Mouse (Mus musculus) CH12.LX (cell line): ENCODE data around the gene Nrf1. TPM values are rescaled to one million over a fixed set of nuclear protein-coding genes. Genes with fewer than 3 reads are reported as not detected.

Experiments used
- DNase-seq: peaks from one replicate; pipeline ENCODE4 v3.0.0-alpha.2; 2013; ENCODE audit errors: extremely low read depth
- H3K27ac ChIP-seq: 2 replicates; pipeline ENCODE4 v1.5.1; 2012; ENCODE audit warnings: low read depth, mild to moderate bottlenecking, control low read depth, moderate library complexity; ENCODE audit not compliant: insufficient read depth
- H3K27me3 ChIP-seq: replicated peaks from 2 replicates; pipeline ENCODE3; 2012; ENCODE audit warnings: inconsistent platforms
- H3K36me3 ChIP-seq, 2 experiments: replicated peaks in 1 of 2; 2 replicates each; pipeline versions ENCODE3 to v1.6.1; 2012; ENCODE audit warnings: inconsistent platforms in 1 of 2, low read length in 1 of 2, mild to moderate bottlenecking in 1 of 2, mixed read lengths in 1 of 2, moderate library complexity in 1 of 2; ENCODE audit not compliant: control insufficient read depth in 1 of 2, insufficient read depth in 1 of 2
- H3K4me1 ChIP-seq, 2 experiments: 2 replicates each; pipeline ENCODE4 v1.6.1; 2012; ENCODE audit warnings: inconsistent platforms in 1 of 2, moderate library complexity in 1 of 2; ENCODE audit not compliant: insufficient read depth in 2 of 2, control insufficient read depth in 1 of 2
- H3K4me2 ChIP-seq: 2 replicates; pipeline ENCODE4 v1.6.1; 2012; ENCODE audit warnings: low read depth, mild to moderate bottlenecking, control low read depth; ENCODE audit not compliant: poor library complexity, insufficient read depth, severe bottlenecking
- H3K4me3 ChIP-seq, 3 experiments: fragments of 150-350 bp in 1 of 3; sonication (generic) in 1 of 3; replicated peaks in 1 of 3; 2 replicates each; pipeline versions ENCODE3 to v1.5.1; 2011 to 2012; ENCODE audit warnings: low read depth in 2 of 3, low read length in 2 of 3, mild to moderate bottlenecking in 2 of 3, moderate library complexity in 2 of 3, control low read depth in 1 of 3, improper control_type of control experiment in 1 of 3, inconsistent platforms in 1 of 3, mixed read lengths in 1 of 3; ENCODE audit not compliant: poor library complexity in 1 of 3
- H3K79me2 ChIP-seq: replicated peaks from 2 replicates; pipeline ENCODE4 v1.6.1; 2012; ENCODE audit warnings: mild to moderate bottlenecking, moderate library complexity; ENCODE audit not compliant: control insufficient read depth, poor library complexity, insufficient read depth, severe bottlenecking; ENCODE audit errors: extremely low read depth
- H3K9ac ChIP-seq: 2 replicates; pipeline ENCODE4 v1.6.1; 2012; ENCODE audit warnings: low read depth, mild to moderate bottlenecking, control low read depth, moderate library complexity; ENCODE audit not compliant: insufficient read depth
- H3K9me3 ChIP-seq: replicated peaks from 2 replicates; pipeline ENCODE3; 2012; ENCODE audit warnings: low read length, inconsistent platforms, mixed read lengths
- BHLHE40 ChIP-seq: IDR thresholded peaks from 2 replicates; pipeline ENCODE4 v1.6.1; 2011; ENCODE audit warnings: mild to moderate bottlenecking, low read depth, low read length, improper control_type of control experiment
- CHD1 ChIP-seq: IDR thresholded peaks from 2 replicates; pipeline ENCODE4 v1.6.1; 2012; ENCODE audit warnings: low read depth, low read length, improper control_type of control experiment, inconsistent platforms
- CHD2 ChIP-seq: IDR thresholded peaks from 2 replicates; pipeline ENCODE4 v1.6.1; 2011; ENCODE audit warnings: low read length, improper control_type of control experiment
- CTCF ChIP-seq, 2 experiments: IDR thresholded peaks in 1 of 2; conservative IDR thresholded peaks in 1 of 2; 2 replicates each; pipeline ENCODE4 v1.5.1; 2011 to 2012; ENCODE audit warnings: low read depth in 2 of 2, low read length in 2 of 2, improper control_type of control experiment in 1 of 2, inconsistent platforms in 1 of 2, mild to moderate bottlenecking in 1 of 2, moderate library complexity in 1 of 2
- ELF1 ChIP-seq: IDR thresholded peaks from 2 replicates; pipeline ENCODE4 v1.6.1; 2014; ENCODE audit warnings: low read depth, mild to moderate bottlenecking, inconsistent platforms, low read length, improper control_type of control experiment
- EP300 ChIP-seq: IDR thresholded peaks from 2 replicates; pipeline ENCODE4 v1.6.1; 2011; ENCODE audit warnings: low read length, improper control_type of control experiment
- ETS1 ChIP-seq: conservative IDR thresholded peaks from 2 replicates; pipeline ENCODE4 v1.6.1; 2012; ENCODE audit warnings: low read depth, mild to moderate bottlenecking, inconsistent platforms, low read length, improper control_type of control experiment, moderate library complexity
- IRF4 ChIP-seq: IDR thresholded peaks from 2 replicates; pipeline ENCODE4 v1.6.1; 2014; ENCODE audit warnings: low read depth, mild to moderate bottlenecking, inconsistent platforms, low read length, improper control_type of control experiment
- JUN ChIP-seq: IDR thresholded peaks from 2 replicates; pipeline ENCODE4 v1.6.1; 2011; ENCODE audit warnings: low read depth, mild to moderate bottlenecking, low read length, improper control_type of control experiment, moderate library complexity; ENCODE audit not compliant: insufficient read depth
- JUND ChIP-seq: conservative IDR thresholded peaks from 2 replicates; pipeline ENCODE4 v1.6.1; 2011; ENCODE audit warnings: low read depth, low read length, improper control_type of control experiment
- MAFK ChIP-seq: IDR thresholded peaks from 2 replicates; pipeline ENCODE4 v1.6.1; 2011; ENCODE audit warnings: low read length, improper control_type of control experiment; ENCODE audit not compliant: insufficient replicate concordance
- MAX ChIP-seq: IDR thresholded peaks from 2 replicates; pipeline ENCODE4 v1.6.1; 2011; ENCODE audit warnings: low read length, improper control_type of control experiment
- MAZ ChIP-seq: IDR thresholded peaks from 2 replicates; pipeline ENCODE4 v1.6.1; 2012; ENCODE audit warnings: low read depth, mild to moderate bottlenecking, inconsistent platforms, low read length, improper control_type of control experiment, moderate library complexity
- MEF2A ChIP-seq: IDR thresholded peaks from 2 replicates; pipeline ENCODE4 v1.6.1; 2014; ENCODE audit warnings: low read depth, mild to moderate bottlenecking, inconsistent platforms, low read length, improper control_type of control experiment, borderline replicate concordance
- MXI1 ChIP-seq: IDR thresholded peaks from 2 replicates; pipeline ENCODE4 v1.6.1; 2011; ENCODE audit warnings: mild to moderate bottlenecking, low read depth, low read length, improper control_type of control experiment
- MYC ChIP-seq: IDR thresholded peaks from 2 replicates; pipeline ENCODE4 v1.6.1; 2011; ENCODE audit warnings: low read depth, mild to moderate bottlenecking, improper control_type of control experiment, low read length
- NELFE ChIP-seq: IDR thresholded peaks from 2 replicates; pipeline ENCODE4 v1.6.1; 2011; ENCODE audit warnings: low read depth, low read length, improper control_type of control experiment
- POLR2A ChIP-seq: IDR thresholded peaks from 2 replicates; pipeline ENCODE4 v1.6.1; 2011; ENCODE audit warnings: low read depth, mild to moderate bottlenecking, improper control_type of control experiment, low read length
- POLR2AphosphoS2 ChIP-seq: IDR thresholded peaks from 2 replicates; pipeline ENCODE4 v1.6.1; 2011; ENCODE audit warnings: low read depth, low read length, improper control_type of control experiment
- RCOR1 ChIP-seq: conservative IDR thresholded peaks from 2 replicates; pipeline ENCODE4 v1.6.1; 2012; ENCODE audit warnings: low read depth, mild to moderate bottlenecking, inconsistent platforms, low read length, improper control_type of control experiment
- TCF12 ChIP-seq: IDR thresholded peaks from 2 replicates; pipeline ENCODE4 v1.6.1; 2014; ENCODE audit warnings: low read depth, mild to moderate bottlenecking, inconsistent platforms, low read length, improper control_type of control experiment
- UBTF ChIP-seq: IDR thresholded peaks from 2 replicates; pipeline ENCODE4 v1.6.1; 2012; ENCODE audit warnings: low read depth, mild to moderate bottlenecking, inconsistent platforms, low read length, improper control_type of control experiment, moderate library complexity
- USF1 ChIP-seq: IDR thresholded peaks from 2 replicates; pipeline ENCODE4 v1.6.1; 2014; ENCODE audit warnings: low read depth, mild to moderate bottlenecking, inconsistent platforms, low read length, improper control_type of control experiment
- ZKSCAN1 ChIP-seq: IDR thresholded peaks from 2 replicates; pipeline ENCODE4 v1.6.1; 2012; ENCODE audit warnings: low read depth, inconsistent platforms, low read length, improper control_type of control experiment, borderline replicate concordance
- ZNF384 ChIP-seq: IDR thresholded peaks from 2 replicates; pipeline ENCODE4 v1.6.1; 2012; ENCODE audit warnings: low read depth, low read length, improper control_type of control experiment, inconsistent platforms
- dilution Hi-C: fragments of 300-500 bp; cut with MboI; formaldehyde crosslinking; loops from 2 replicates; pipeline ENCODE4 v1.14.3; 2020; ENCODE audit warnings: low sequenced_read_pairs; ENCODE audit not compliant: extremely low pct_unique_long_range_greater_than_20kb, extremely low pct_ligation_motif_present
- in situ Hi-C: fragments of 300-500 bp; cut with MboI; formaldehyde crosslinking; loops from 3 replicates; pipeline ENCODE4 v1.14.3; 2019; ENCODE audit warnings: low sequenced_read_pairs, low pct_ligation_motif_present, low pct_unique_long_range_greater_than_20kb, mixed read lengths
- polyA plus RNA-seq: library from polyadenylated mRNA; unstranded; fragments of >175 nt; gene quantifications from 2 replicates; pipeline ENCODE4 v1.2.1, GENCODE M21; 2012; ENCODE audit warnings: low read depth; ENCODE audit not compliant: insufficient read length
- total RNA-seq, 2 experiments: library from RNA; depleted of rRNA; stranded (reverse); fragments of 300-350 nt in 1 of 2; fragments of >200 nt in 1 of 2; gene quantifications; 2 replicates each; pipeline ENCODE4 v1.2.3; 2012 to 2014

Nrf1 gene
- total and polyA plus RNA-seq, 3 experiments = 43.6 to 74.6 (median 51.3) TPM

DNA sequence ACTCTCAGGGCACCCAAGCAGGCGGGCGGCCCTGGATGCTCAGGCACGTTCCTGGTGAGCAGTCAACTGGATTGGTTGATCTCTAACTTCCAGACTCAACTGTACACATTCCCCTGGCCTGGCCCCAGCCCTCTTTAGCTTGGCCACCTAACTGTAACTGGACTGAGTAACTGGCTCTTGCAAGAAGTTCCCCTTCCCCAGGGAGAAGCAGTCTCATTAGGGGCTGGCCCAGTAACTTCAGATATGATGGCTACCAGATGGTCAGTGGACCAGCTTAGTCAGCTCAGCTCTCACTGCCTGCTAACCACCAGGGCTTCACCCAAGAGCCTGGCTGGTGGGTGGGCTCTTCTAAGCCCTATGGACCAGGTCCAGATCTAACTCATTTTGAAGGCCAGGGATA lies 120.5 kb downstream of the Nrf1 start:
- dilution Hi-C loops (no loop called here), in situ Hi-C loops (no loop called here)
- Histone ChIP-seq H3K27me3 (no peaks in the 10 kb centered on the region), H3K9me3 (no peaks in the 10 kb centered on the region), H3K4me1 (peaks cover 38 to 82% of the 10 kb centered on the region in 2 experiments), H3K27ac (0 out of 2 replicates have a peak overlapping the region, but pooled peaks have one; percentile 6), H3K79me2 (no peaks in the 10 kb centered on the region), H3K4me2 (peak overlapping the region; percentile 12; the same call in 1 of the 2 replicates), H3K9ac (no peak overlapping the region), H3K36me3 (peaks cover 7 to 62% of the 10 kb centered on the region in 2 experiments), H3K4me3 (no peak overlapping the region)
- DNase-seq = no peak
- no peak for TF ChIP-seq CHD1
- peak; percentile 41; the same call in 1 of the 2 replicates for TF ChIP-seq MAZ
- no peak for TF ChIP-seq USF1
- TF ChIP-seq IRF4 = peak; percentile 83
- no peak for TF ChIP-seq MXI1
- no peak for TF ChIP-seq MAX
- TF ChIP-seq JUN = no peak
- TF ChIP-seq MEF2A = peak; percentile 70; the same call in 1 of the 2 replicates
- no peak for TF ChIP-seq NELFE
- no peak for TF ChIP-seq MYC
- TF ChIP-seq RCOR1 = no peak
- TF ChIP-seq BHLHE40 = 0 out of 2 replicates have a peak, but pooled peaks have one; percentile 6
- no peak for TF ChIP-seq POLR2AphosphoS2
- peak; percentile 50; the same call in 1 of the 2 replicates for TF ChIP-seq ETS1
- TF ChIP-seq ZKSCAN1 = no peak
- TF ChIP-seq JUND = no peak
- TF ChIP-seq UBTF = no peak
- peak; percentile 28; the same call in 1 of the 2 replicates for TF ChIP-seq EP300
- TF ChIP-seq TCF12 = peak; percentile 66; the same call in 1 of the 2 replicates
- no peak for TF ChIP-seq CHD2

DNA sequence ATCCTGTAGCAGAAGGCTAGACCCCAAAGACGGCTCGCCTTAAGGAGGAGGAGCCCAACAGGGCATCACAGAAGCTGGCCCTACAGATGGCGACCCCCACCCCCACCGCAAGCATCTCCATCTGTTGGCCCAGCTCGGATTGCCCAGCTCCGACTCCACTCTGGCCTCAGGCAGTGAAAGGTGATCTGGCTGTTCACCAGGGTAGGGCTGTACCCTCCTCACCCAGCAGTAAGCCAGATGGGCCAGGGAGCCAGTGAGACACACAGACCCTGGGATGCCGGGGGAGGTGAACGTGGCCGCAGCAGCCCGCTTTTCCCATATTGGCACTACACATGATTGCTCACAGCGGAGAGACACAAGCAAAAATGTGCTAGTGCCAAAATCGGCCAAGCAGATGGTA lies 121.4 kb downstream of the Nrf1 start:
- H3K27me3 ChIP-seq = no peaks in the 10 kb centered on the region
- in situ Hi-C loops (no loop called here), dilution Hi-C loops (no loop called here)
- DNase-seq = no peak
- no peak overlapping the region for H3K4me2 ChIP-seq
- peaks cover 7 to 55% of the 10 kb centered on the region in 2 experiments for H3K36me3 ChIP-seq
- H3K4me1 ChIP-seq = peaks cover 38 to 80% of the 10 kb centered on the region in 2 experiments
- TF ChIP-seq UBTF (no peak), USF1 (no peak), POLR2A (no peak), CTCF (conservative IDR thresholded peaks at IDR 0.05 in 1 of 2, IDR thresholded peaks at IDR 0.05 in 1 of 2; ENCODE audit: low read depth in 2 of 2, low read length in 2 of 2) (no peak), ZNF384 (no peak), CHD1 (no peak), POLR2AphosphoS2 (no peak), ELF1 (no peak), MAX (no peak), JUND (no peak), BHLHE40 (no peak), MAFK (no peak)
- H3K9ac ChIP-seq = no peak overlapping the region
- no peak overlapping the region for H3K4me3 ChIP-seq
- no peaks in the 10 kb centered on the region for H3K9me3 ChIP-seq
- no peaks in the 10 kb centered on the region for H3K79me2 ChIP-seq
- no peak overlapping the region for H3K27ac ChIP-seq
